Mouse (Mus musculus) CD4-positive helper T cell, adult 2 months (primary cell): ENCODE data around the gene Psmd8.
"Not testable (repeated sequence)": the region's sequence is repeated elsewhere in the genome, so short reads cannot be mapped to it uniquely, and the experiment has no call there.

Experiments
- DNase-seq: peaks from one replicate; pipeline ENCODE4 v3.0.0-alpha.2; 2012; ENCODE audit warnings: low read depth, missing footprints, low spot score

The Psmd8 gene

GRCm38 (mm10) chr7:29170066-29170754 is 10.3 kb downstream of the Psmd8 start, which contains the start of the genes Ggn and Spred3:
Gene Ggn, plus strand, starts transcription at chr7:29170210.
Gene Spred3, minus strand, starts transcription at chr7:29170411.
- peak; percentile 58 for DNase-seq

DNA sequence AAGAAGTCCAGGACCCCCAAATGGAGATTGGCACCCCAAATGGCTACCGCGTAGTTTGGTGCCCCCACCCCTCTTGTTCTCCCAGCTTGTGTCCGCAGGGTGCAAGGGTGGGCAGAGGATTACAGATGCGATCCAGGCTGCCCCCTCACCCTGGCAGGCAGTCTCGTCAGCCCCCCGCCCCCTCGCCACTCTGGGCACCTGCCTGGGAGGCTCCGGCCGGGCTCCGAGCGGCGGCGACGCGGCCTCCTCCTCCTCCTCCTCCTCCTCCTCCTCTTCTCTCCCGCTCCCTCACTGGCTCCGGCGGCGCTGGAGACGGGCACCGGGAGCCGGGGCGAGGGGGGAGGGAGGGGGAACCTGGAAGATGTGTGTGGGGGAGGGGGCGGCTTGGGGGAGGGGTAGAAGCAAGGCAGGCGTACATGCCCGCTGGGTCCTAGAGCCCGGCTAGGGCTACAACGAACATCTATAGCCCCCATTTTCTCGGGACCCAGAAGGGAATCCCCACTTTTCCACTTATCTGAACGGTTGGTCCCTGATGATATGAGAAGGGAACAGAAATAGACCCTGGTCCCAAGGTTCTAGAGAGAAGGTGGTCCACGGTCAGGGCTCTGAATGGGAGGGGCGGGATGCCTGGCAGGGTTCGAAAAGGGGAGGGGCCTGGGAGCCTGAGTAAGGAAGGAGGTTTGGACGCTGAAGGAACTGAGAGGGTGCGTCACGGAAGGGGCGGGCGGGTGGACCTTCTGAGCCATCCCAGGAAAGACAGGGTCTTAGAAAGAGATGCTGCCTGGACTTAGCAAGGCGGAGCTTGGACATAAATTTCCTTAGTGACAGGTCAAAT is 11.1 kb downstream of the Psmd8 start:
- DNase-seq = peak; percentile 47

DNA sequence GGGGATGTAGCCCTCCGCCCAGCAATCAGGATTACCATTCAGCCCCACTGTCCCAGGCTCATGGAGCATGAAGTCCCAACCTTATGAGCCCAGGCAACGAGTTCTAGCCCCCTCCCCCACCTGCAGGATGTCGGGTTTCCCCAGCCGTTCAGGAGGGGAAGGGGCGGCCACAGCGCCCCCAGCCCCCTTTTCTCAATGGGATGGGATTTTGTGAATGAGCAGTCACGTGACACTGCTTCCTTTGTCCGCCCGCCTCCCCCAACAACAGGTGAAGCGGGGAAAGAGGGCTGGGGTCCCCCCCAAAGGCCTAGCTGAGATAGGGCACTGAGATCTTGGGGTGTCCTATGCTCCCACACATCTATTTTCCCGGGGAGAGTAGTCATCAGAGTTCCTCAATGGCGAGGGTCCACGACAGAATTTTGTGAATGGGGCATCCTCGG is 11.7 kb downstream of the Psmd8 start:
- no peak for DNase-seq

GRCm38 (mm10) chr7:29168121-29168695 is 12.3 kb downstream of the Psmd8 start:
- DNase-seq = no peak

DNA sequence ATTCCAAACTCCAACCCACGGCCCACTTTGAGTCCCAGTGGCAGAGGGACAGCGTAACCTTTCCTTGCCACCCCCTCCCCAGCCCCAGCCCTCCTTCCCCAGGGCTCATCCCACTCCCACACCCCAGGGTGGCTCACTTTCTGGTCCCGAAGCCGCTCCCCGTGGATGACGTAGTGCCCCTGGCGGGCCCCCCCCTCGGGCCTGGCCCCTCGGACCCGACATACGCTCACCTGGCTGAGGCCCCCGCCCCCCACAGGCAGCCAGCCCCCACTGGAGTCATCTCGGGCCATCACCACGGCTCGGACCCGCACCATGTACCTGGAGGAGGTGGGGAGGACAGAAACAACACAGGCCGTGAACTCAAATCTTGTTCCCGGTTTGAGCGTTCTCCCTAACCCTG is 12.8 kb downstream of the Psmd8 start:
- no peak for DNase-seq

GRCm38 (mm10) chr7:29162750-29163525 is 17.6 kb downstream of the Psmd8 start:
- peak; percentile 63 for DNase-seq

DNA sequence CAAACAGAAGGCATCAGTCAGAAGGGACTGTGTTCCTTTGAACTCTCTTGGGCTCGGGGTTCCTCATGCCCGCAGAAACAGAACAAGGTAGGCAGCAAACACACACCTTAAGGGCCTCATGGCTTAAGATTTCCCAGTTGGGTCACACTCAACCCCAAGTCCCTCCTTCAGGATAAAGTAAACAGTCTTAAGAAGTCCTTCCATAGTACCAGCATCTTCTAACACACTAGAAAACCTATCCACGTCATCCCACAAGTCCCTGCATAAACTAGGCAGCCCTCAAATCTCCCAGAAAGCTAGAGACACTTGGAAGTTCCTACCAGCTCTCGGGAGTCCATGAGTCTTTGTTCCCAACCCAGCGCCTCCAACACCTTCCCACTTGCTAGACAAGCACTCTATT is 18.2 kb downstream of the Psmd8 start:
- no peak for DNase-seq

- DNase-seq = no peak
These were observed 22.2 kb downstream of the Psmd8 start for GRCm38 (mm10) chr7:29158264-29158663.

GRCm38 (mm10) chr7:29155838-29156782 is 24.4 kb downstream of the Psmd8 start, which contains the start of gene Fam98c:
Gene Fam98c, minus strand, starts transcription at chr7:29156234.
- DNase-seq = peak; percentile 87

- DNase-seq = peak; percentile 87
These were observed 25.2 kb downstream of the Psmd8 start for GRCm38 (mm10) chr7:29155196-29155837.

DNA sequence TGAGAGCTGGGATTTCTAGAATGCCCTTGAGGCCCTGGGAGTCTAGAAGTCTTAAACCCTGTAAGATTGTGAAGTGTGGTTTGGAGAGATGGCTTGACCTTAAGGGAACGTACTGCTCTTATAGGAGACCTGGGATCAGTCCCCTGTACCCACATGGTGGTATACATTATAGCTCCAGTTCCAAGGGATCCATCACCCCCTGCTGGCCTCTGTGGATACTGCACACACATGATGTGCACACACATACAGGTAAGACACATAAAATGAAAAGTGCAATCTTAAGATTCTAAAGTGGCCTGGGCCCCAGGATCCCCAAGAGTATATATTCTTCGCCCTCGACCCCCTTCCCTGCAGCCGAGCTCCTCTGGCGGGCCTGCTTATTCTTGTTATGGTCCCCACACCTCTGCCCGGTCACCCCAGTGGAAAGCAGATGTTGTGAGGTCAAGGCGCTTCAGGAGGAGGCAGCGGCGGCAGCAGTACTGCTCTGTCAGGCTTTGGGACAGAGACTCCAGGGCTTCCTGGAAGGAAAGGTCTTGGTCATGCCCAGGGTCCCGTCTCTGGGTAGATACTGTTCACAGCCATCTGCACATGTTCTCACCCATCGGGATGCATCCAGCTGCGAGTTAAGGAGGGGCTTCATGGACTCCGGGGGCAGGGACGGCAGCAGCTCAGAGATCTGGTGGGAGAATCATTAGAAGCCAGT is 26.3 kb downstream of the Psmd8 start:
- DNase-seq = no peak

DNA sequence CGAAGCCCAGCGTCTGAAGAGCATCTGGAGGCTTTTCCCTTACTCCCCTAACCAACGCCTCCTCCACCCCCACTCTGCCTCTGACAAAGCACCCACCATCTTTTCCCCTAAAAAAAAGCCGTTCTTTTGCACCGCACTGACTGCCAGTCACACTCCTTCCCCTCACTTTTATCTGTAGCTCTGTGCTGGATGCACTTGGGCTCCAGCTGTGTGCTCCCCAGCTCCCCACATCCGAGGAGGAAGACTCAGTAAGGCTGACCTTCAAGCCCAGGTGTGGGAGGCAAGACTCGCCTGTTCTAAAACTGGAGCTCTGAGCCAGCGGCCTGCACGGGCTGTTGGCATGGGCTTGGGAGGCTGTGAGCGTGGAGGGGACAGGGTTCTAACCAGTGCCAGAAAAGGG is 29.0 kb downstream of the Psmd8 start:
- DNase-seq = no peak

- no peak for DNase-seq
These were observed 31.7 kb downstream of the Psmd8 start for GRCm38 (mm10) chr7:29148771-29149170.

DNA sequence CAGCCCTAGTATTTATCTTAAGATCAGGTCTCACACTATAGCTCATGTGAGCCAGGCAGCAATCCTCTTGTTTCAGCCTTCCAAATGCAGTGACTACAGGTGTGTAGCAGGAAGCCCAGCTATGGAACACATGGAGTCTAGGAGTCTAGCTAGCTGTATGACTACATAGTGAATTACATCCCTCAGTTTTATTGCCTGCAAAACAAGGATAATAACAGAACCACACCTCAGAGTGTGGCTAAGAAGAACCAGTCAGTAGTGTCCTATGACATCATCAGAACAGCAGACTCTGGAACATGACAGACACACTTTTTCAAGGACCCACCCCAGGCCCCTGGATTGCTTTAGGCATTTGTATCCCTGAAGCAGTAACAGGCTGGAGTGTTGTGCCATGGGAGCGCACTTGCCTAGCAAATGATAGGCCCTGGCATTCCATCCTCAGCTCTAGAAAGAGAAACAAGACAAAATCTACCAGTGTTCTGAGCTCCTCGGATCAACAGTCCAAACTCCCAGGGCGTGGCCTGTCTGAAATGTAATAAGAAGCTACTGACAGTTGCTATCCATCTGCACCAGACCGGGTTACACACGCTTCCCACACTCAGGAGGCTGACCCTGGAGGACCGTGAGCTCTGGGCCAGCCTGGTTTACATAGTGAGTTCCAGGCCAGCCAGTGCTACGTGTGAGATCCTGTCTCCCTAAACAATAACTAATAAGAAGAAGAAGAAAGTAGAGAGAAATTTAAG is 33.7 kb downstream of the Psmd8 start:
- no peak for DNase-seq

- no peak for DNase-seq
These were observed 36.5 kb downstream of the Psmd8 start for GRCm38 (mm10) chr7:29144006-29144405.

DNA sequence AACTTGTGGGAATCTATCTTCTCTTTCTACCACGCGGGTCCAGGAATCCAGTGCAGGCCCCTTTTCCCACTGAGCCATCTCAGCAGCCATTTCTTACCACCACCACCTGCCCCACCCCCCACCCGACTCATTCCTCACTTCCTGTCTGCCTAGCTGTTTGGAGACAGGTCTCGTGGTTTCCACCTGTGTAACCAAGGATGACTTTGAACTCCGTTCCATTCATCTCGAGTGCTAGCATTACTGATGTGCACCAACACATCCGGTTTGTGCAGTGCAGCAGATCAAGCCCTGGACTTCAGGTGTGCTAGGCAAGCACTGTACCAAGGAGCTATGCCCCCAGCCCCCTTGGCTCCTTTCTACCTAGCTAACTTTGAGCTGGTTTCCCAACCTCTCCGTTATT is 39.1 kb downstream of the Psmd8 start:
- peak; percentile 88 for DNase-seq

GRCm38 (mm10) chr7:29139237-29139636 is 41.3 kb downstream of the Psmd8 start:
- DNase-seq = not testable (repeated sequence)

- no peak for DNase-seq
These were observed 43.1 kb downstream of the Psmd8 start for GRCm38 (mm10) chr7:29137429-29137828.
